Mouse (Mus musculus) cerebellum, adult (tissue): ENCODE data around the gene Magi1.
"Not testable (repeated sequence)": the region's sequence is repeated elsewhere in the genome, so short reads cannot be mapped to it uniquely, and the experiment has no call there.

Experiments used
- ATAC-seq: cut with Nextera tagmentation; 2 replicates; pipeline ENCODE4 v1.9.2; 2017; ENCODE audit warnings: mild to moderate bottlenecking, moderate library complexity, mixed read lengths; ENCODE audit not compliant: insufficient number of reproducible peaks, low FRiP score, low TSS enrichment

Magi1 gene

DNA sequence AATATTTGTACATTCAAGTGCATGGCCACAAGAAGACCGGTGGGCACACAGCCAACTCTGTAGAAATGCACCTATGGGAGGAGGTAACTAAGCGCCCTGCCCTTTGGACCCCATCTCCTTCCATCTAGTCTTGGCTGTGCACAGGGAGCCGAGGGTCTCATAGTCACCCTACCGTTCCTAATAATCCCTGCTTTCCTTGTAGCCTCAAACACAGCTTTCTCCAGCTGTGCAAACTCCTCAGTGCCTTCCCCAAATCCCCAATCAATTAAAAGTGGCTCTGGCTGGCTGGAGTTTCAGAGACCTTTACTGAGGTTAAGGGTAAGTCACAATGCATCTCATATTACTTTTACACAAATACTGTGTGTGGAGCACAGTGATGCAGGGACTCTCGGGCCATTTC lies 271.8 kb downstream of the Magi1 start:
- ATAC-seq, result no peak

DNA sequence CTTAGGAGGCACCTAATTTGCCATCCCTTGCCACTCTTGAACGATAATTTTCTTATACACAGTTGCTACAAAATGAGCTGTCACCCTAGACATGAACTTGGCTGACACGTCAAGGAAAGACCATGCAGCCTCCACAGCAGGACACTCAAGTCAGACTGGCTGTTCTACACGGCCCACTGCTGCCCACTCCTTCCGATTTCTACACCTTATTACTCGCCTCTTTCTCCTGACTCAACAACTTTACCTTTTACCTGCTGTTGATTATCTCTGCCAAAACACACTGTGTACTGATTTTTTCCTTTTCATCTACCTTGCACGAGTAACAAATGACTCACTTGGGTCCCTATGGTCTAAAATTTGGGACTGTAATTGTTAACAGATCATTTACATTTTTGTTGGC lies 272.2 kb downstream of the Magi1 start:
- no peak for ATAC-seq

DNA sequence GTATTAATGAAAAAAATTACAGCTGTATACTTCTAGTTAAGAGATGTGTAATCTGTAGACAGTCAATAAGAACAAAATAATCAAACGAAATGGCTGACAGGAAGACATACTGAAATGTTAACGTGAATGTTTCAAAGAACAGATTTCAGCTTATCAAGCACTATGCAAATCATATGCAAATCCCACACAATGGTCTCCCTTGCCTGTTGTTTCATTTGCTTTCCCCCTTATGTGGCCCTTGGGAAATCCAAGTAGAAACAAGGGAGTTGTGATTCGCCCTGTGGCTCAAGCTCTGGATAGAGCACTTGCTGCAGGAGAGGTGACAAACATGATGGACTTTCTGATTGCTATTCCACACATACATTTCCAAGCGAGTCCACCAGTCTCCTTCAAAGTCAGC lies 275.1 kb downstream of the Magi1 start:
- ATAC-seq, result no peak

DNA sequence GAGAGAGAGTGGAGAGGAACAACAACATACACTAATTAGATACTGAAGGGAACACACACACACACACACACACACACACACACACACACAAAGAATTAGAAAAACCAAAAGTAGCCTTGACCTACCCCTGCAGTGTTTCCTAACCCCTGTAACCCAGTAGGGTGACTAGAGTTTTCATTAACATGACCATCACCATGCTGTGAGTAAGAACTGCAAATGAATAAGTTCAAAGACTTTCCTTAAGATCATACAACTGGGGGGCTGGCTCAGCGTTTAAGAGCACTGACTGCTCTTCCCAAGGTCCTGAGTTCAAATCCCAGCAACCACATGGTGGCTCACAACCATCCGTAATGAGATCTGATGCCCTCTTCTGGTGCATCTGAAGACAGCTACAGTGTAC lies 280.1 kb downstream of the Magi1 start:
- not testable (repeated sequence) for ATAC-seq

DNA sequence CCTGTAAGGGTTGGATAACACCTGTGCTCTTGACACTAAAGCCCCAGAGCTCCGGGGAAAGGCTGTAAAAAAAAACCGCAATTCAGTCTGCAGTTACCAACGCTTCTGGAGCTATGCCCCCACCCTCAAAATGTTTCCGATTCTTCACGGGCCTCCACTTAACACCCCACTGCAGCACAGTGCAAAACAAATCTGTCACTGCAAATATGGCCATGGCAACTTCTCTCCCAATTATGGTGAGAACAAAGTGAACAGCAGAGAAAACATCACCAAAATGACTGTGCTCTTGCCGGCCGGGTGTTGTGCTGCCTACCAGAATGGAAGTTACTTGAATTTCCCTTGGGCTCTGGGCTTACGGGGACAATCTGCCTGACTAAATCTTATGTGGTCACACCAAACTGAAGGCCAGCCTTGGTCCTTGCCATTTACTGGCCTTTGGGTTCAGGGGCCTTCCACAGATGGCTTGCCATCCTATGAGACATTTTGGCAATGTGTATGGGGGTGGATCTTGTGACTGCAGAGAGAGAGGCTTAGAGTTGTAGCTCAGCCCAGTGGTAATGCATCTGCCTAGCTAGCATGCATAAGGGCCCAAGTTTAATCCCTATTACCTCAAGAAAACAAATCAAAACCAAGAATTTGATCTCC lies 286.8 kb downstream of the Magi1 start:
- no peak for ATAC-seq

DNA sequence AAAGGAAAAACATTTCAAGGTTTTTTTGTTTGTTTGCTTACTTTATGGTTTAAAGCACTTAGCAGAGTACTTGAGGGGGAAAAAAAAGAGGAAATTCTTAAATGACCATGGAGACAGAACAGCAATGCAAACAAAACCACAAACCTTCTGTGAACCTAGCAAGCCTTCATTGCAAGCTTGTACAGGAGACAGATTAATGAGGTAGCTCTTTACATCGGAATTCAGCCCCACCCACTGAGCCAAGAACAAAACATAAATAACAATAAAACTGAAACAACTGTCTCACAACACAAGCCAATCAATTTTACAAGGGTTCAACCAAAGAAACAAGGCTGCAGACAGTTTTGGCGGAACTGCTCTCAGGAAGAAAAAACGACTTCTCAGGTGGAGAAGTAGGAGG lies 296.2 kb downstream of the Magi1 start:
- no peak for ATAC-seq

DNA sequence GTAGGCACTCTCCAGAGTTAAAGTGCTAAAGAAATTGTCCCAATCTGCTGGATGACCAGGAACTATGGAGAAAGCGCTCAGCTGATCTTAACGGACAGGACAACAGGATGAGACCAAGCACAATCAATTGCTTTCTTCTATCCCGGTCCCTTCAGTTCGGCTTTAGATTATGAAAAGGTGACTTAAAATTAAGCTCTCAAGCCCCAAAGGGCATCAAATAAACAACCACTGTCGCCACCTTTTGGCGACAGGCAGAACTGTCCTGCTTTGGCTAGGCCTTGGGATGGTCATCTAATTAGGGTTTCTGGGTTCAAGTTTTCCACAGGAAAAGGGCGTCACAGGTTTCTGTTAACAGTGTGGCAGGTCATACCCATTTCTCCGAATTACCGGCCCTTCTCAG lies 298.6 kb downstream of the Magi1 start:
- ATAC-seq, result peak; percentile 53

DNA sequence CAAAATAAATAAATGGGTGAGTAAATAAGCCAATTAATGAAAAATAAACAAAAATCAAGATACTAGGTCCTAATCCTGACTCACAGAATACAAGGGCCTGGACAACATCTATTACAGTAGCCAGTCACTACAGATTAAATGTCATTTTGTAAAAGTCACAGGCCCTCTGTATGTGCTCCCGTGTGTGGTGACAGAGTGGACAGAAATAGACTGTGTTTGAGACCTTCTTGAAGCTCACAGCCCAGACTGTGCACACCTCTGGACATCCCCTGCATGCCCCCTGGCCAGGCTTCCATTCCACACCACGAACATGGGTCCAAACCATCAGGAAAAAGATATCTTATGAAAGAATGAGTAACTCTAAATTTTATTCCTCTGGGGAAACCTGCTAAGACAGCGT lies 300.2 kb downstream of the Magi1 start:
- ATAC-seq, result no peak

DNA sequence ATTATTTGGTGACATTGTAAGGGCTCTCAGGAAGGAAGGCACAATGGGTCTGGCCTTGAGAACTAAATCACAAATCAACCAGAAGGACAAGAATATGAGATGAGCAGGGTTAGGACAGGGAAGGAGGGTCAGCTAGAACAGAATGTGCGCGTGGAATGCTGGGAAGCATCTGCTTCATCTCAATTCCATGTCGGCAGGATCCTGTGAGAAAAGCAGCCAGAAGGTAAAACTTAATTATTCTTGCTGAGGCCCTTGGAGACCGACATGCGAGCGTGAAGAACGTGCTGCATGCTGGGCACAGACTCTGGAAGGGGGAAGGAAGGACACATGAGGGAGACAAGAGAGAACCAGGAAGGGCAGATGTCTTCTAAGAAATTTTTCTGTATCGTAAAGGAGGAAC lies 302.5 kb downstream of the Magi1 start:
- ATAC-seq, result no peak

DNA sequence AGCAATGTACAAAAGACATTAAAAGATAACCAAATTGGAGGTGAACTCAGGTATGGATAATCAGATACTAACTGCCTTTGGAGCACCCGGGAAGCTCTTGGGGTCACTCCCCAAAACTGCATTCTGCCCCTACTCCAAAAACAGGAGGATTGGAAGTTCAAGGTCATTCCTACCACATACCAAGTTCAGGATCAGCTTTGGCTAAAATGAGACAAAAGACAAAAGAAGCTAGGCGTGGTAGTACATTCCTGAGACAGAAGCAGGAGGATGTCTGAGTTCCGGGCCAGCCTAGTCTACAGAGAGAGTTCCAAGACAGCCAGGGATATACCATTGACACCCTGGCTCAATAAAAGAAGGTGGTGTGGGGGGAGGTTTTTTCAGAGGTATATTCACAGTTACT lies 304.5 kb downstream of the Magi1 start:
- ATAC-seq, result no peak

DNA sequence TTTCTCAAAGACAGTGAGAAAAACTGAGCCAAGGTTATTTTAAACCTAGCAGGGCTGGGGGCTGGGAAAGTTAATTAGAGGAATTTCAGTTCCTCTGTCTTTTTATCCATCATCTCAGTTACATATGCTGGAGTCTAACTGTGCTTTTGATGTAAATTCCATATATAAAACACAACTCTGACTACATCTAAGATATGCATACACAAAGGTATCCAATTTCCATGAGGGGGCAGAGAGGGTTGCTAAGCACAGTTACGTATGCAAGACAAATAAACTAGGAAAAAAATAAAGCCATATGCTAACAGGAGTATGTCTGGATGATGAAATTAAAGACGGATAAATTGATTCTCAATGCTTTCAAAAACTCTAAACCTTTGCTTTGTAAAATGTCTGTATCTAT lies 315.0 kb downstream of the Magi1 start:
- no peak for ATAC-seq

DNA sequence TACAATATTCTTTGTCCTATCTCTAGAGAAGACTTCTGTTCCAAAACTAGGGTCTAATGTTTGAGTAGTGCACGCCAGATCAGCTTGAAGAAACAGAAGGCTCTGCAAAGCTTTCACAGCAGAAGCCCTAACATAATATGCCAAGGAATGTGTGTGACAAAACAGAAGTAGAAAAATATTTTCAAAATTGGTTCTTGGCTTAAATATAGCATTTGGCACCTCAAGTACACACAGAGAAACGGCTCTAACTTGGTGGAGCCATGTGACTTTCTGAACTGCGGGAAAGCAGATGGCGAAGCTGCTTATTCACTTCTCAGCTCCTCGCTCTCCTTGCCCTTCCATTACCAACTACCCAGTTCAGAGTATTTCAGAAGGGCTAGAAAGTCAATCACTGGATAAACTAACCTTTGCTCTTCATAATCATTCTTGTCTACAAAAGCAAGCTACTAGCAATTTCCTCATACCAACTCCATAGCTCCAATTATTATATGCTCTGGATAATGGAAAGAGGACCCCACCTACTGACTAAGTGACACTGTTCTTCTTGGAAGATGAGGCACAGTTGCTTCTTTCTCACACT lies 320.9 kb downstream of the Magi1 start:
- no peak for ATAC-seq

DNA sequence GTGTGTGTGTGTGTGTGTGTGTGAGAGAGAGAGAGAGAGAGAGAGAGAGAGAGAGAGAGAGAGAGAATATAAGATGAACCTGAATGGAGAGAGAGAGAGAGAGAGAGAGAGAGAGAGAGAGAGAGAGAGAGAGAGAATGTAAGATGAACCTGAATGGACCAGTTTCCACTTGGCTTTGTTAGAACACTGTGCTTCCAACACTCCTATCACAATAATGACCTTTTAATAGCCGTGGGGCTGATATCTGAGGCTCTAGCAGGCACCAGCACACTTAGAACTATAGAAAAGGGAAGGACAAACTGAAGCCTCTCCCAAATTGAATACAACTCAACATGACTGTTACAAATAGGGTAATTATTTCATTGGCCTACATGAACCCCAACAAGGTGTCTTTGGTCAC lies 321.9 kb downstream of the Magi1 start:
- ATAC-seq, result no peak

DNA sequence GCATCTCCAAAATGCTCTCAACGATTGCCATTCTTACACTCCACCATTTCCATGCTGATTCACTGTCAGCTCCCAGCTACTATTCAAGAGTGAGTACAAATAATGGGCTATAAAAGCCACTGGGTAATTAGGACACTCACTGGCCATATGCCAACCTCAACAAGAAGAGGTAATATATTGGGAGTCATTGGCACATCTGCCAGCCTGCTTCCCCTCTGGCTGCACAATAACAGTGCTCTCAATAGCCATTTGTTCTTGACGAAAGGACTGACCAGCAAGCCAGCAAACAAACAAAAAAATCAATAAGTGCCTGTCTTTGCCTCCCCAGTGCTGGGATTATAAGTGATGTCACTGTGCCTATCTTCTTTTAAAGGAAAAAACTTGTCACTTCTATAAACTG lies 326.5 kb downstream of the Magi1 start:
- ATAC-seq, result no peak

DNA sequence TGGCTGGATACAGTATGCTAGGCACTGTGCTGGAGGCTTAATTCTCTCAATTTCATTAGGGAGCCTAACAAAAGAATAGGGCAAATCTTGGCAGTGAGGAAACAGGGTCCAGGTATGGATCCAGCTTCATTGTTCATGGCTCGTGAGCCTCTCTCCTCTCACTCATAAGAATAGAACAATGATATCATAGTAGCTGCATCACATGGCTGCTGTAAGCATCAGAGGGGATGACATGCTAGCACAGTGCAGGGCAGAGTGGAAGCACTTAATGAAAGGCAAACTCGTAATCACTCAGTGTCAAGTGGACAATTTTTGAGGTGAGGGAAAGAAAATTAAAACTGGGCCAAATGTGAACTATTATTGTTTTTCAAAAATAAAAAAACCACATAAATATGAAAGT lies 337.1 kb downstream of the Magi1 start:
- ATAC-seq, result no peak

DNA sequence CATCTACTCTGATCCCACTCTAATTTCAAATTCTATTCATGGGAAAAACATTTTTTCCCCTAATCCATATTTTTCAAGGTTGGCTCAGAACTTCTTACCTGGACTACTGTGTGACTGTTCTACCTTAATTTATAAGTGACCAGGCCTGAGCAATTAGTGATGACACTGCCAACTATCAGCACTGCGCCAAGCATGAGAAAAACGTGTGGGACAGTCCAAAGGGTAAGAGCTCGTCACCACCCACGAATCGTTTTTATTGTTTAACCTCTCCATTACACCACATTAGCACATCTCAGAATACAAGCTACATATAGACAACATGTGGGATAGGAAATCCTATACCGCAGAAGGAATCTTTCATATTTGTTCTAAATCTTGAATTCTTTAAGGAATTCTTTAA lies 347.4 kb downstream of the Magi1 start:
- no peak for ATAC-seq

DNA sequence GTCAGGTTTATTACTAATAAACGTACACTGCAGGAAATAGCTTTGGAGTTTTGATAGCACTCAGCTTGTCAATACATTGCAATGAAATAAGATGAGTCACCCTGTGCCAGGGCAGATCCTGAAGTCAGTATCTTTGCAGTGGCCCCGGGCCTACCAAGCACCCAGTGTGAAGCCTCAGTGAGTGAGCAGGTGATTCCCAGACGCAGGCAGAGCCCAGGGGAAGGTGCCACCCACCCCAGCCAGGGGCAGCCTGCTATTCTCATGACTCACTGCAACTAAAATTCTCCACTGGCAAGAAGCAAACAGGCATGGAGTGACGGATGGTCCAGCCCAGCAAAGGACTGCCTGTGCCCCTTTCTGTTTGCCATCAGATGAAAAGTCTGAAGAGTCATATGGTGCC lies 347.9 kb downstream of the Magi1 start:
- no peak for ATAC-seq

DNA sequence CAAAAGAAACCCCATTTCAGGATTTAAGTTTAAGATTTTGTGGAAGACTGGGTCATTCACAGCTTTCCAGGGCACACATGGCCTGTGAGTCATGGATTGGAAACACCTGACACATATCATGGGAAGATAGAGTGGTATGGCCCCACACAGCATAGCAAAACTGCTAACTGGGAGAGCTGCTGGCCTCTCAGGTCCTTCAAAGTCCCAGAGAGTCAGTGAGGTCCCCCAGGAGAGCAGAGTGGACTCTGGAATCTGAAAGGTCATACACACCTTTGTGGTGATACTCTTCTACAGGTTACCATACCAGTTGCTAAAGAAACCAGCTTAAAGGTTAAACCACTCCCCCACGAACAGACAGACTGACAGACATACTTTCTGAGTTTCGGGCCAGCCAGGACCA lies 349.0 kb downstream of the Magi1 start:
- ATAC-seq, result no peak

DNA sequence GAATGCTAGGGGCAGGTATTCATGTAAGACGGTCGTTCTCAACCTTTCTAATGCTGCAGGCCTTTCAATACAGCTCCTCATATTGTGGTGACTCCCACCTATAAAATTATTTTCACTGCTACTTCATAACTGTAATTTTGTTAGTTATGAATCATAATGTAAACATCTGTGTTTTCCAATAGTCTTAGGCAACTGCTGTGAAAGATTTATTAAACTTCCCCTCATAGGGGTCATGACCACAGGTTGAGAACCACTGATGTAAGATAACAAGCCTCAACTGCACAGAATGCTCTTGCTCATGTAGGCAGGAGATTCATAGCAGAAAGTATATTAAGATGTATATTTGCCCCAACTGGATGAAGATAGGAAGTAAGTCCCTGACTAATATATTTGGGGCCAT lies 359.1 kb downstream of the Magi1 start:
- ATAC-seq, result no peak

DNA sequence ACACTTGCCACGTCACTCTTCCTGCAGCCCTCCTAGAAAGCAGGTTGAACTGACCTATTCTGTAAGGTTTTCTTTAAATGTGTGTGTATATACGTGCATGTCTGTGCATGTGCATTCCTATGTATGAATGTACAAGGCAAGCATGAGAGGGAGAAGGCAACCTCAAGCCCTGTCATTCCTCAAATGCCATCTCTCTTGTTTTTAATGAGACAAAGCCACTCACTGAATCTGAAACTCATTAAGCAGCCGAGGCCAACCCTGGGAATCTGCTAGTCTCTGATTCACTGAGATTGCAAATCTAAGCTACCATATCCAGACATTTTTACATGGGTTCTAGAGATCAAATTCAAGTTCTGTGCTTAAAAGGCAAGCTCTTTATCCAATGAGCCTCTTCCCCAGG lies 359.7 kb downstream of the Magi1 start:
- ATAC-seq, result no peak

DNA sequence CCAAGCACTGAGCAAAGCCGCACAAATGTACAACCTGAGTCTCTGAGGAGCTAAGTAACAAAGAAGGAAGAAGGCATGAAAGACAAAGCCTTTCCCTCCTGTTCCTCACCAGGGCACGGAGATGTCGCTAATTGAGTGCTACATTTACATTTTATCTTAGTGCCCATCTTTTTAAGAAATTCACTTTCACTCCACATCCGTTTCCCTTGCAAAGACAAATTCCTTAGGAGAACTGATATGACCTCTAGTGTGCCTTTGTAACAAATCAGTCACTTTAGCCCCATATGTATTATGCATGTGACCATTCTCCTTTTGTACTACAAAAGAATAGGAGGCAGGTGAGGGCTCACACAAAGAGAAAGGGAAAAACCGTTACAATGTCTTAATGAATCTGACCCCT lies 360.4 kb downstream of the Magi1 start:
- ATAC-seq, result no peak

DNA sequence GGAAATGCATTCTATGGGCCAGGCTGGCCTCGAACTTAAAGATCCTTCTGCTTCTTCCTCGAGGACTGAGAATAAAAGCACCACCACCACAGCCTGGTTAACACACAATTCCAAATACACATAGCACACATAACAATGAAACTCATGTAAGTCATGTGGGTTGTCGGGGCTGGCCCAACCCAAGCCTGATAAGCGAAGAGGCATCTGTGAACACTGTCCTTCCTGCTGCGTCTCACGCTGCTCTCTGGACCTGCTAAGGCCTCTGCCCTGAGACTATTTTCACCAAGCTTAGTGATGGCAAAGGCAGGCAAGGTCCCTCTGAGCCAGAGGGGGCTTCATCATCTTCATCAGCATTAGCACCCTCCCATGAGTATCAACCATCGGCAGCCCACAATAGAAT lies 360.8 kb downstream of the Magi1 start:
- ATAC-seq, result no peak
